ENCODE assay signal across 7 mouse cellular contexts in the genomic region with DNA sequence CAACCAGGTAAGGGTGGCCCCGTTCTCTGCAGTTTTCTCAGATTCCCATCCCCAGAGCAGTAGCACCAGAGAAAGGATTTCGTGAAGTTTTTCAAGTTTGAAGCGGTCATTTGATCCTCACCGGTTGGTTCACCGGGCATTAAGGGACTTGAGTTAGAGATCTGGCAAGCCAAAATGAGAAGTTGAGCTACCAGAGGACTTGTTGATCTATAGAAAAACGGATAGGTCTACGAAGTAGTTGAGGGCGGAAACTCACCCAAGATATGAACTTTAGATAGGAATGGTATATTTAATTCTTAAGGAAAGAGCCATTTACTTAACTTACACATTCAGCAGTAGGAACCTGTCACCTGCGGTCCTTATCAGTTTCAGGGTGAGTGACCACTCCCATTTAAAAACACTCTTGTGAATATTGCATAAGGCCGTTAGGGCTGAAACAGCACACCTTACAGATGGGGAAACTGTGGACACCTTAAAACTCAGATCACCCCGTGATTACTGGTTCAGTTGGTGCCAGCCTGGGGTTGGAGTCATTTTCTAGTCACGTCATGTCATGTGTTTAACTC. TPM values are rescaled to one million over a fixed set of nuclear protein-coding genes. Genes with fewer than 3 reads are reported as not detected.
DNase-seq lines count a peak whose midpoint lies in the region; ATAC-seq and TF ChIP-seq lines count a peak whose summit lies in the region.

No protein-coding gene starts in this region.

- no peak for TF ChIP-seq CTCF in thymus, adult 2 months (IDR thresholded peaks at IDR 0.05; ENCODE audit: borderline replicate concordance, control insufficient read depth, extremely low read depth, insufficient read depth, low read length, poor library complexity)
- TF ChIP-seq CTCF in lung, postnatal 0 days (IDR thresholded peaks at IDR 0.05): no peak

- 0 out of 2 replicates have a peak, but pooled peaks have one; percentile 23 for TF ChIP-seq EP300 in lung, postnatal 0 days (IDR thresholded peaks at IDR 0.05)

- TF ChIP-seq POLR2A in thymus, adult 2 months (IDR thresholded peaks at IDR 0.05; ENCODE audit: control insufficient read depth, extremely low read depth, insufficient read depth, low read length, poor library complexity): no peak

- no peaks in the 10 kb centered on the region for H3K36me3 ChIP-seq in thymus, adult 2 months (ENCODE audit: control insufficient read depth, insufficient read depth, low read length)
- H3K36me3 ChIP-seq in hindbrain, embryonic 10.5 days: no peaks in the 10 kb centered on the region
- no peaks in the 10 kb centered on the region for H3K36me3 ChIP-seq in lung, postnatal 0 days (ENCODE audit: insufficient read depth, low read length)

- no peaks in the 10 kb centered on the region for H3K27me3 ChIP-seq in thymus, adult 2 months (ENCODE audit: control insufficient read depth, insufficient read depth, low read length)
- peaks cover 8% of the 10 kb centered on the region for H3K27me3 ChIP-seq in hindbrain, embryonic 10.5 days (ENCODE audit: insufficient read depth, poor library complexity, severe bottlenecking)
- H3K27me3 ChIP-seq in lung, postnatal 0 days (replicated peaks; ENCODE audit: insufficient read depth, low read length): no peaks in the 10 kb centered on the region

- peak overlapping the region; percentile 76 for H3K4me3 ChIP-seq in thymus, adult 2 months (ENCODE audit: control insufficient read depth, insufficient read depth, low read length)
- peak overlapping the region; percentile 69 for H3K4me3 ChIP-seq in hindbrain, embryonic 10.5 days
- H3K4me3 ChIP-seq in lung, postnatal 0 days (ENCODE audit: low read depth, low read length): peak overlapping the region; percentile 55

- H3K27ac ChIP-seq in thymus, adult 2 months (ENCODE audit: control insufficient read depth, insufficient read depth, low read length): no peak overlapping the region
- H3K27ac ChIP-seq in hindbrain, embryonic 10.5 days: peak overlapping the region; percentile 91
- H3K27ac ChIP-seq in lung, postnatal 0 days (ENCODE audit: low read length): peak overlapping the region; percentile 87; the same call in 1 of the 2 replicates

- H3K9ac ChIP-seq in lung, postnatal 0 days (replicated peaks; ENCODE audit: low read depth): peak overlapping the region; percentile 44; the same call in 1 of the 2 replicates

- H3K4me1 ChIP-seq in thymus, adult 2 months (replicated peaks; ENCODE audit: control insufficient read depth, insufficient read depth, low read length): no peaks in the 10 kb centered on the region
- H3K4me1 ChIP-seq in hindbrain, embryonic 10.5 days (replicated peaks): peaks cover 23% of the 10 kb centered on the region
- no peaks in the 10 kb centered on the region for H3K4me1 ChIP-seq in lung, postnatal 0 days (ENCODE audit: insufficient read depth, low read depth, low read length)

- H3K4me2 ChIP-seq in lung, postnatal 0 days (replicated peaks; ENCODE audit: low read depth, low read length): peak overlapping the region; percentile 98

- WGBS in thymus, adult 2 months: 31% methylated on average over 12 of the region's 12 CpGs
- WGBS in hindbrain, embryonic 10.5 days: 24% methylated on average over 12 of the region's 12 CpGs
- 15% methylated on average over 12 of the region's 12 CpGs for WGBS in lung, postnatal 0 days

- no peak for DNase-seq in thymus, adult 2 months
- no peak for DNase-seq in thymus, postnatal 10 days (ENCODE audit: low spot score in 2 of 2)
- no peak for DNase-seq in hindbrain, embryonic 10.5 days (ENCODE audit: low spot score)
- DNase-seq in lung, postnatal 0 days (ENCODE audit: low spot score): peak; percentile 44
- no peak for DNase-seq in natural killer cell, adult 2 months (ENCODE audit: low spot score in 2 of 2)
- DNase-seq in thymus, postnatal 0 days (ENCODE audit: low spot score): no peak
- no peak for DNase-seq in left cerebral cortex, adult 18-20 months (ENCODE audit: low spot score in 2 of 2)

- no peak for ATAC-seq in lung, postnatal 0 days

- no peaks in the 10 kb centered on the region for H3K9me3 ChIP-seq in hindbrain, embryonic 10.5 days
- H3K9me3 ChIP-seq in lung, postnatal 0 days (ENCODE audit: low read length): no peaks in the 10 kb centered on the region

RNA-seq across cellular contexts. Expression of a gene that starts 1.7 kb away (rescaled TPM):
- 4.7 and 5.0 TPM in 2 replicates for polyA plus RNA-seq in thymus, adult 2 months (2012; rRNA removed)
- polyA plus RNA-seq in hindbrain, embryonic 10.5 days (2016; fragmentation: Nextera tagmentation; extraction: Ambion mirVana): 17.0 and 23.6 TPM in 2 replicates
- polyA plus RNA-seq in lung, postnatal 0 days (2015; fragmentation: Nextera tagmentation; extraction: Ambion mirVana): 57.4 and 93.5 TPM in 2 replicates
- polyA plus RNA-seq in thymus, postnatal 0 days (2015; fragmentation: Nextera tagmentation; extraction: Ambion mirVana): 5.6 and 7.3 TPM in 2 replicates
- total RNA-seq in left cerebral cortex, adult 18-20 months (2021): 1 to 10 TPM; 2.3 to 3.1 TPM
